Mouse (Mus musculus): ENCODE results near the gene Tex101. TPM values are rescaled to one million over a fixed set of nuclear protein-coding genes. Genes with fewer than 3 reads are reported as not detected.
"Not testable (repeated sequence)": the region's sequence is repeated elsewhere in the genome, so short reads cannot be mapped to it uniquely, and the experiment has no call there.

Gene Tex101
- polyA plus RNA-seq (2015; fragmentation: Nextera tagmentation; extraction: Ambion mirVana), result 0.08 TPM in 1 of 2 replicates, not detected in the other

- ATAC-seq (ENCODE audit: insufficient read depth), result no peak
- Histone ChIP-seq H3K4me2 (no peak within 1 kb of the TSS), H3K4me3 (replicated peaks) (no peak within 1 kb of the TSS), H3K27ac (replicated peaks) (no peak within 1 kb of the TSS), H3K36me3 (replicated peaks) (no peaks in the 10 kb centered on the region), H3K27me3 (no peaks in the 10 kb centered on the region), H3K4me1 (replicated peaks) (no peaks in the 10 kb centered on the region), H3K9me3 (replicated peaks) (no peaks in the 10 kb centered on the region), H3K9ac (no peak within 1 kb of the TSS)
- 71% methylated on average over 9 of the region's 9 CpGs for WGBS (ENCODE audit: insufficient replicate concordance)
Measured at GRCm38 (mm10) chr7:24676575-24676974, at the start of gene Tex101. TSS of gene Tex101 (minus strand) at chr7:24676675.

DNA sequence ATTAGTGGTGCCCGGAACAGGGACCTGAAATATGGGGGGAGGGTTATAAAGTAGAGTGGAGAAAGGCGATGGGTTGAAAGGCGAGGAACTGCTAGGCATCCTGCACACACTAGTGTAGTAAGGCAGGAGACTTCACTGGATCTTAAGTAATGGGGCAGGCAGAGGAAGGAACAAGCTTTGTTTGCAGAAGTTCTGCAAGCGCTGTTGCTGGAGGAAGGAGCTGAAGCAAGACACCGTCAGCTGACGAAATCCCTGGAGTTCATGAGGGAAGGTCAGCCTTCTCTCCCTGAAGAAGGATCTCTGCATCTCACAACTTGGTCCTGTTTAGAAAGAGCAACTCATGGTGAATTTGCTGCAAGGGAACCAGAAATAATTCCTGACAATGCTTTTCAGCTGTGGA is 38.6 kb upstream of the Tex101 start:
- WGBS (ENCODE audit: insufficient replicate concordance), result 36% methylated on average over 6 of the region's 6 CpGs
- ATAC-seq (ENCODE audit: insufficient read depth), result no peak
- H3K9me3 ChIP-seq (replicated peaks), result no peaks in the 10 kb centered on the region

DNA sequence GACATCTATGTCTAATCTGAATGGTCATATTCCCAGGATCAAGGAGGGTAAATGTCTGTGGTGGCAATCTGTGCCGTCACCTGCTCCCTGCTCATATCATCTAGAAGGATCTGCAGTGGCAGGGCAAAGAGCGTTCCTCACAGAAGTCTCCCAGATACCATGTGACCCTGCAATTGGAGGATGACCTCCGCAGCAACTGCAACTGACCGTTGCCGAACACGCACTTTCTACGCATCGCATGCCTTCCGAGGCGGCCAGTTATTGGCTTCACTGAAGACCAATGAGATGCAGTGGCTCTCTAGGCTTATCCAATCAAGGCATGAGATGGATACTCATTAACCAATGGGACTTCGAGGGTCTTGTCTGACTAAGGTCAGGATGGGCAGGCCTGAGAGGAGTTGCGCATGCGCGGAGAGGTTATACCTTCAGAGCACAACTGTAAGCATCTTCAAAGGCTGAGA is 32.4 kb upstream of the Tex101 start, which contains the start of gene BC049730:
TSS of gene BC049730 (plus strand) at position 411 of the 461 bp plus-strand sequence.
- 82% methylated on average over 14 of the region's 14 CpGs for WGBS (ENCODE audit: insufficient replicate concordance)
- no peak within 1 kb of the TSS for H3K27ac ChIP-seq (replicated peaks)
- ATAC-seq (ENCODE audit: insufficient read depth), result no peak

More for the DNA sequence above, 38.6 kb upstream of the Tex101 start:
- Histone ChIP-seq H3K36me3 (replicated peaks) (no peaks in the 10 kb centered on the region), H3K27me3 (no peaks in the 10 kb centered on the region), H3K9ac (no peak overlapping the region), H3K4me1 (replicated peaks) (no peaks in the 10 kb centered on the region), H3K4me3 (replicated peaks) (no peak overlapping the region), H3K27ac (replicated peaks) (no peak overlapping the region), H3K4me2 (no peak overlapping the region)

DNA sequence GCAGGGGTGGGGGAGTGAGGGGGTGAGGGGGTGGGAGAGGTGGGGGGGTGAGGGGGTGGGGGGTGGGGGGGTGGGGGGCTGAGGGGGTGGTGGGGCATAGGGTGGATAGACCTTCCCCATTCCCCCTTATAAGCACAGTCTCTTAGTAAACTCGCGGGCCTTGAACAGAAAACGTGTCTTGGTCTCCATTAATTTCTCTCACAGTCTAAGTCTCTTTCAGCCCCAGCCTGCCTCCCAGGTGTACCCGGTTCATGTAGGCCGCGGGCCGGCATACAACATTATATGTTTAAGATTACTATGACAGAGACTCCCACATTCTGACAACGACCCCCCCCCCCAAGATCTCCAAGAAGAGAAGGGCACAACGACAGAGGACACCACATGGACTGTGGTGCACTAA is 26.4 kb upstream of the Tex101 start:
- not testable (repeated sequence) for H3K36me3 ChIP-seq (replicated peaks); H3K27me3 ChIP-seq; H3K9me3 ChIP-seq (replicated peaks); ATAC-seq (ENCODE audit: insufficient read depth); H3K4me1 ChIP-seq (replicated peaks); H3K9ac ChIP-seq; H3K4me2 ChIP-seq; H3K4me3 ChIP-seq (replicated peaks); H3K27ac ChIP-seq (replicated peaks)
- 61% methylated on average over 9 of the region's 9 CpGs for WGBS (ENCODE audit: insufficient replicate concordance)

More for the DNA sequence above, 32.4 kb upstream of the Tex101 start, which contains the start of gene BC049730:
- no peaks in the 10 kb centered on the region for H3K4me1 ChIP-seq (replicated peaks)
- H3K36me3 ChIP-seq (replicated peaks), result no peaks in the 10 kb centered on the region
- no peak within 1 kb of the TSS for H3K4me2 ChIP-seq
- H3K9me3 ChIP-seq (replicated peaks), result no peaks in the 10 kb centered on the region
- no peak within 1 kb of the TSS for H3K4me3 ChIP-seq (replicated peaks)
- no peak within 1 kb of the TSS for H3K9ac ChIP-seq
- H3K27me3 ChIP-seq, result 0 out of 2 replicates have a peak, but pooled peaks cover 5% of the 10 kb centered on the region

- 81% methylated on average over 4 of the region's 4 CpGs for WGBS (ENCODE audit: insufficient replicate concordance)
Measured at GRCm38 (mm10) chr7:24697891-24698290, 21.4 kb upstream of the Tex101 start.

DNA sequence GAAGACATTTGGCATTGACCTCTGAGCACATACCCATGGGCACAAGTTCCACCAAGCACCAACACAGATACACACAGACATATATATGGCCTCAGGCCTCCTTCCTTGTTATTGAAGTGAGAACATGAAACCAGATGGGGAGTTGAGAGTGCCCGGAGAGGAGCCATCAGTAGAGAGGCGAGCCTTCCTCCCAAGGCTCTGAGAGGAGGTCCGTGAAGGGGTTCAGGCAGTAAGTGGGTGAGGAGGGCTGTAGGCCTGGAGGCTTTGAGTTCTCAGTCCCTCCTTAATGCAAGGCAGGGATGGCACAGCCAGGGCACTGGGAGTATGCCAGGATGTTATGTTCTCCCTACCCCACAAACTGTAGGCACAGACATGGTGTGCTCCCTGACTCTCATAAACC is 16.2 kb upstream of the Tex101 start:
- WGBS (ENCODE audit: insufficient replicate concordance), result 54% methylated on average over 3 of the region's 3 CpGs
- H3K9ac ChIP-seq; H3K9me3 ChIP-seq (replicated peaks); H3K36me3 ChIP-seq (replicated peaks); H3K27me3 ChIP-seq; H3K27ac ChIP-seq (replicated peaks); ATAC-seq (ENCODE audit: insufficient read depth); H3K4me3 ChIP-seq (replicated peaks); H3K4me2 ChIP-seq; H3K4me1 ChIP-seq (replicated peaks): not testable (repeated sequence)

More at GRCm38 (mm10) chr7:24697891-24698290, 21.4 kb upstream of the Tex101 start:
- H3K27ac ChIP-seq (replicated peaks); H3K4me3 ChIP-seq (replicated peaks); H3K4me1 ChIP-seq (replicated peaks); H3K36me3 ChIP-seq (replicated peaks); H3K4me2 ChIP-seq; ATAC-seq (ENCODE audit: insufficient read depth); H3K27me3 ChIP-seq; H3K9me3 ChIP-seq (replicated peaks); H3K9ac ChIP-seq: not testable (repeated sequence)

GRCm38 (mm10) chr7:24687519-24687918 is 11.0 kb upstream of the Tex101 start:
- H3K4me1 ChIP-seq (replicated peaks), result not testable (repeated sequence)

DNA sequence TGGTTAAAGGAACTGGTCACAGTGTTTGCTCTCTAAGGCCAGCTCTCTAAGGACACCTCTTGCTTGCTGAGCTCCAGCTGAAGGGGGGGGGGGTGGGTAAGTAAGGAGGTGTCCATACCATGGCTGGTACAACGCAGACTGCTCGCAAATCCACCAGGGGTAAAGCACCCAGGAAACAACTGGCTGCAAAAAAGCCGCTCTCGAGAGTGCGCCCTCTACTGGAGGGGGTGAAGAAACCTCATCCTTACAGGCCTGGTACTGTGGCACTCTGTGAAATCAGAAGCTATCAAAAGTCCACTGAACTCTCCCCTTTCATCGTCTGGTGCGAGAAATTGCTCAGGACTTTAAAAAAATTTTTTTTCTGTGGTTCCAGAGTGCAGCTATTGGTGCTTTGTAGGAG is 7.6 kb upstream of the Tex101 start:
- not testable (repeated sequence) for H3K27me3 ChIP-seq; H3K9me3 ChIP-seq (replicated peaks); H3K36me3 ChIP-seq (replicated peaks); H3K4me1 ChIP-seq (replicated peaks); H3K4me3 ChIP-seq (replicated peaks); ATAC-seq (ENCODE audit: insufficient read depth); H3K4me2 ChIP-seq; H3K9ac ChIP-seq; H3K27ac ChIP-seq (replicated peaks)
- 56% methylated on average over 7 of the region's 7 CpGs for WGBS (ENCODE audit: insufficient replicate concordance)

More at GRCm38 (mm10) chr7:24687519-24687918, 11.0 kb upstream of the Tex101 start:
- not testable (repeated sequence) for H3K9ac ChIP-seq; H3K4me2 ChIP-seq; H3K4me3 ChIP-seq (replicated peaks); ATAC-seq (ENCODE audit: insufficient read depth); H3K27ac ChIP-seq (replicated peaks); H3K27me3 ChIP-seq; H3K9me3 ChIP-seq (replicated peaks); H3K36me3 ChIP-seq (replicated peaks)
- 74% methylated on average over 10 of the region's 10 CpGs for WGBS (ENCODE audit: insufficient replicate concordance)

DNA sequence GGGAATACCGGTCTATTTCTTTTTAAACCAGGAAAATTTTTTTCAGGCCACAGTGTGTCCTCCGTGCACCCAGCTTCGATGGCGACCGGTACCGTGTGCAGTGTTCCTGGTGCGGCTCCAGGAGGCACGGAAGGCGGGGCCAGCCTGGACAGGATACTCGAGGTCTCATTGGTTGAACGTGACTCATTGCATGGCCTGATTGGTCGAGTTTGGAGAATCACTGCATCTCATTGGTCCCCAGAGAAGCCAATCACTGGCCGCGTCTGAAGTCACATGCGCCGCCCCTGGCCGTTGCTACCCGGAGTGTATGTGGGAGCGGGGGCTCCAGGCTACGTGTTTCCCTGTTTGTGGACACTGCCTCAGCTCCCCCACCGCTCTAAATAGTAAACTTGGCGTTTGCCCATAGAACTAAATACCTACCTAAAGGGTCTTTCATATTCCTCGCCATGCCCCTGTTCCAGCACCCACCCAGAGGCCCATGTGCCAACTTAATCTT is 4.5 kb downstream of the Tex101 start:
- WGBS (ENCODE audit: insufficient replicate concordance), result 75% methylated on average over 23 of the region's 23 CpGs
- H3K36me3 ChIP-seq (replicated peaks), result no peaks in the 10 kb centered on the region
- no peaks in the 10 kb centered on the region for H3K27me3 ChIP-seq
- H3K4me2 ChIP-seq, result no peak overlapping the region
- no peak for ATAC-seq (ENCODE audit: insufficient read depth)
- H3K27ac ChIP-seq (replicated peaks), result no peak overlapping the region
- no peaks in the 10 kb centered on the region for H3K4me1 ChIP-seq (replicated peaks)
- no peak overlapping the region for H3K9ac ChIP-seq
- H3K4me3 ChIP-seq (replicated peaks), result no peak overlapping the region
- no peaks in the 10 kb centered on the region for H3K9me3 ChIP-seq (replicated peaks)

GRCm38 (mm10) chr7:24664959-24665358 is 11.5 kb downstream of the Tex101 start:
- WGBS (ENCODE audit: insufficient replicate concordance), result 55% methylated on average over 9 of the region's 9 CpGs
- H3K4me1 ChIP-seq (replicated peaks), result peaks cover 9% of the 10 kb centered on the region; the same call in 1 of the 2 replicates
- H3K4me3 ChIP-seq (replicated peaks), result no peak overlapping the region
- H3K27me3 ChIP-seq, result no peaks in the 10 kb centered on the region
- H3K9me3 ChIP-seq (replicated peaks), result no peaks in the 10 kb centered on the region
- no peak overlapping the region for H3K4me2 ChIP-seq
- no peak overlapping the region for H3K9ac ChIP-seq
- ATAC-seq (ENCODE audit: insufficient read depth), result no peak
- no peak overlapping the region for H3K27ac ChIP-seq (replicated peaks)
- H3K36me3 ChIP-seq (replicated peaks), result no peaks in the 10 kb centered on the region

GRCm38 (mm10) chr7:24664301-24664700 is 12.2 kb downstream of the Tex101 start:
- WGBS (ENCODE audit: insufficient replicate concordance), result 44% methylated on average over 8 of the region's 8 CpGs
- no peak overlapping the region for H3K27ac ChIP-seq (replicated peaks)
- no peak overlapping the region for H3K4me2 ChIP-seq
- no peak overlapping the region for H3K9ac ChIP-seq
- no peaks in the 10 kb centered on the region for H3K27me3 ChIP-seq
- no peaks in the 10 kb centered on the region for H3K9me3 ChIP-seq (replicated peaks)
- no peak for ATAC-seq (ENCODE audit: insufficient read depth)
- no peaks in the 10 kb centered on the region for H3K36me3 ChIP-seq (replicated peaks)
- H3K4me1 ChIP-seq (replicated peaks), result peaks cover 9% of the 10 kb centered on the region; the same call in 1 of the 2 replicates
- H3K4me3 ChIP-seq (replicated peaks), result no peak overlapping the region

DNA sequence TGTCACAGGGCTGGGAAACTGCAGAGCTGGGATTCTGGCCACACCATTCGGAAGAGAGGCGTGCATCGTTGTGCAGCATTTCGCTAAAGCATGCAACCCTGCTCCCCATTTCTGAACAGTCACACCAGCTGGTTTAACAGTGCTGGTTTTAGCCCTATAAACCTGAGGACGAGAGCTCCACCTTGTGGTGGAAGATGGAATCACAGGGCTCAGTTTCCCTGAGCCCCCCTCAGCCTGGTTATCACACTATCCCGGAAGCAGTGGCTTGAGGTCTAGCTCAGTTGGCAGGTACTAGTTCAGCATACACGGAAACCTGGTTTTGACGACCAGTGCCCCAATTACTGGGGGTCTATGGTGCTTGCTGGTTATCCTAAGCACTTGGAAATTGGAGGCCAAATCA is 13.9 kb downstream of the Tex101 start:
- ATAC-seq (ENCODE audit: insufficient read depth), result no peak
- H3K4me1 ChIP-seq (replicated peaks), result peaks cover 9% of the 10 kb centered on the region; the same call in 1 of the 2 replicates
- H3K4me3 ChIP-seq (replicated peaks), result no peak overlapping the region
- 5% methylated on average over 8 of the region's 8 CpGs for WGBS (ENCODE audit: insufficient replicate concordance)
- H3K27me3 ChIP-seq, result no peaks in the 10 kb centered on the region
- no peaks in the 10 kb centered on the region for H3K9me3 ChIP-seq (replicated peaks)
- H3K36me3 ChIP-seq (replicated peaks), result no peaks in the 10 kb centered on the region
- no peak overlapping the region for H3K27ac ChIP-seq (replicated peaks)
- H3K9ac ChIP-seq, result no peak overlapping the region
- no peak overlapping the region for H3K4me2 ChIP-seq

Measured in liver, embryonic 15.5 days (tissue).